Mouse (Mus musculus) right cerebral cortex, postnatal 10 days (tissue): ENCODE data around the gene Pmm1.

Experiments
- DNase-seq, 2 experiments: peaks; one replicate each; pipeline ENCODE4 v3.0.0; 2021; ENCODE audit warnings: low spot score in 2 of 2

Gene Pmm1

DNA sequence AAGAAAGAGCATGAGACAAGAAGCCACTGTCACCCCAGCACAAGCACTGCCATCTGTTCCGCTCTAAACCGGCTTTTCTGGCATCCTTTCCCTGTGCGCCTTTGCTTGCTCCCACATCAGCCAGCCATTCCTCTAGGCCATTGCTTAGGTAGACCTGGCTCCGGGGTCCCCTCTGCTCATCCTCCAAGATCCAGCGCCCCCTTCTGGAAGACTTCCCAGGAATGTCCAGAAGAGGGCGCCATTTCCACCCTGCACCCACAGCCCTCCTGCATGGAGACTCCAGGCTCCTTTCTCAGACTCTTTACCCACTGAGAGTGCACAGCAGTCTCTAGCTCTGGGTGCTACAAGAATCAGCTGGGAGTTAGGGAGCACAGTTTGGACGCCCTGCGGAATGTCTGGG lies 4.3 kb downstream of the Pmm1 start:
- peak; percentile 59 to 60 for DNase-seq

DNA sequence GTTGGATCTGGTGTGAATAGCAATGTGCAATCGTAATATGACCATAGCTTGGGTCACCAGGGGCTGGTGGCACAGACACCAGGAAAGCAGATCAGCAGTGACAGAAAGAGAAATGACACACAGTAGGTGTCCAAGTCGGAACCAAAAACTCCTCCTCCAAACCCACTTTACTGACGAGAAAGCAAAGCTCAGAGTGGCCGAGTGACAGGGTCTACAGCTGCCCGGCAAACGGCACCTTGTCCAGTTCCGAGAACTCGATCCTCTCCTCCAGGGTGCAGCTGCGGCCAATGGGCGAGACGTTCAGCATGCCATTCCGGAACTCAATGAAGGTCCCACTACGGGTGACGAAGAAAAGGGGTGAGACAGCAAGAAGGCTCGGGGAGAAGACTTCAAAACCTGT lies 5.3 kb downstream of the Pmm1 start:
- DNase-seq, result no peak

DNA sequence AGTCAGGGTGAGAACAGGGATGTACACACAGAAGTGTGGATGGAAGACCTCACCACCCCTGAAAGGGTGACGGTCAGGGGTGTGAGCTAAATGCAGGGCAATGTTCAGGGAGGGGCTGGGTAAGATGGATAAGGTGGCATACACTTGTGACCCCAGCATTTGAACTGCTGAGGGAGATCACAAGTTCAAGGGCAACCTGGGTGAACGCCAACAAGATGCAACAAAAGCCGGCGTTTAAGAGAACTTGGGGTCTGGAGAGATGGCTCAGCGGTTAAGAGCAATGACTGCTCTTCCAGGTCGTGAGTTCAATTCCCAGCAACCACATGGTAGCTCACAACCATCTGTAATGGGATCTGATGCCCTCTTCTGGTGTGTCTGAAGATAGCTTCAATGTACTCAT lies 6.0 kb downstream of the Pmm1 start:
- DNase-seq, result peak; percentile 30 to 33

DNA sequence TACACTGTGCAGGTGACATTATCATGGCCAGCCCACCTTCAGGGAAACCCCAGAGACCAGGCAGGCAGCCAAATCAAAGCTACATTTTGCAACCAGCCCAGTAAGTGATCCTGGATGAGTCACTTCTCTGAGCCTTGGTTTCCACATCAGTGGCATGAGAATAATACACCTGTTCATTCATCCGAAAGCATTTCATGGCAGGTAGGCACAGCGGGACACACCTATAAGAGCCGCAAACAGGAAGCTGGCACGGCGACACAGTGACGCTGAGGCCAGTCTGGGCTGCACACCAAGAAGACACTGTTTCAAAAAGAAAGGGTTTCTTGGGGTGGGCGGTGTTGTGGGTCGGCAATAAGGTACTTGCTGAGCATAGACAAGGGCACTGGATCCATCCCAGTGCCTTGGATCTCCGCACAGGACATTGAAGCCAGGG lies 6.6 kb downstream of the Pmm1 start:
- peak; percentile 26 to 32 for DNase-seq

DNA sequence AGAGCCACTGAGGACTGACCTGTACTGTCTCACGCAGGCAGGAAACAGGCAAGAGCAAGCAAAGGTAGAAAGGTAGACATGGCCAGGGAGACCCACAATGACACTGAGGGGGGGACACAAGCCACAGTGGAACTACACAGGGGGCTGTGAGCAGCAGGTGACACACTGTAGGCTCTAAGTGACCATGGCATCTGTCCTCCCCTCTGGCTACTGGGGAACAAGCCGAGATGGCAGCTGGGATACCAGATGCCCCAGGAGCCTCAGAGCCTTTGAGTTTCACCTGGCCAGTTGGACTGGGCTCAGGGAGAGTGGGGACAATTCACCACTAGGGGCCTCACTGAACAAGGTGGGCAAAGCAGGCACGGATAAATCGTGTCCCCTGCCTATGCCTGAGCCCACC lies 8.4 kb downstream of the Pmm1 start:
- DNase-seq, result peak; percentile 24 to 27

DNA sequence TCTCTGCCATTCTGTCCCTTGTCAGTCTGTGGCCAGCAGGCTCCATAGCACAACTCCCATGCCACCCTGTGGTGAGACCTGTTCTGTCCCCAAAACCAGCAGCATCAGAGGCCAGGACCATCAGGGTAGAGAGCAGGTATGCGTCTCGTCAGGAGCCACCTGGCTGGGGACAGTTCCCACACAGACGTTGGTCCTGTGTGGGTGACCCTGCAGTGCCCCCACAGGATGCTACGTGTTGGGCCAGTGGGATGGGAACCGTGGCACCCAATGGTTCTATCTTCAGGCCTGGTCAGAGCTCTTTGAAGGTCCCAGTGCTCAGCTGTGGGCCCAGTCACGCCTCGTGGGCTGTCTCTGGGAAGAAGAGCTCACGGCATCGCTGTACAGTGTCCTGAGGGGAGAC lies 9.6 kb downstream of the Pmm1 start:
- DNase-seq, result peak in 1 of 2 experiments; percentile 27

DNA sequence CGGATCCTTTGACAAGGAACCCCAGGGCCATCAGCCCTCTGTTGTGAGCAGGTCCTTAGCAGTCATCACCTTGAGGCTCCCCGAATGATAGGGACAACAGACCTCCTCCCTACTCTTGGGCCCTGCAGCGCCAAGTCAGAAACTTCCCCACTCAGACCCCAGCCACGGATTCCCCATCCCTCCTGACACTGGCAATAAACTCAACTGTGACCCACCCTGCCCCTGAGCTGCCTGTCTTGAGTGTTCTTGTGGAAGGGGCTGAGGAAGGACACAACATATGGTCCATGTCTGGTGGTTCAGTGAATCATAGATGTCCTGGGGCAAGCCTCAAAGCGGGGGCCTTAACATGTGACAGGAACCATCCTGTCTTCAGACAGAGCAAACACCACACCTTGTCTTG lies 10.0 kb downstream of the Pmm1 start:
- DNase-seq, result peak in 1 of 2 experiments; percentile 26

DNA sequence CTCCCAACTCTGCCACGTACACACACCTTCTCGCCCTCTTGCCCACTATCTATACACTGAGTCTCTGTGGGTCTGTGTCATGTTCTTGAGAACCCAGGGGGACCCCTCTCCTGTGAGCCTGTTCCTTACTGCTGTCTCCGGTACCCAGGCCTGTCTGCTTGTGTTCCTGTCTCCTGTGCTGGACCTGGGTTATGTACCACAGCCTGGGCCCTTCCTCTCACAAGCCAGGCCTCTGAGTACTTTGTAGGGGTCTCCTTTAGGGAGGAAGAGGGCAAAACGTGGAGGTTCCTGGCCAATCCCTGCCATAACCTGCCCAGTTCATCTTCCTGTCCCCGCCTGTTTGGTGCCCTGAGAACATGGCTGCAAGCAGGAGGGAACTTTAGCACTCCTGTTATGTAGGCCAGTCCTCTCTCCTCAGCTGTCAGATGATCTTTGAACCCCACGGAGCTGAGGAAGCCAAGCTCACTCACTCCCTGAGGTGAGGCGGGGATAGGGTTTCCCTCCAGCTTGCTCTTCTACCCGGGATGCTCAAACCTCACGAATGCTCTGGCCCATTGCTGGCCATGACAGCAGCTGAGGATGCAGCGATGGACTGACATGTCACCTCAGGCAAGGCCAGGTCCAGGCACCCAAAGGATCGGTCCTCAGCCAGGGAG lies 11.1 kb downstream of the Pmm1 start:
- peak in 1 of 2 experiments; percentile 23 for DNase-seq

DNA sequence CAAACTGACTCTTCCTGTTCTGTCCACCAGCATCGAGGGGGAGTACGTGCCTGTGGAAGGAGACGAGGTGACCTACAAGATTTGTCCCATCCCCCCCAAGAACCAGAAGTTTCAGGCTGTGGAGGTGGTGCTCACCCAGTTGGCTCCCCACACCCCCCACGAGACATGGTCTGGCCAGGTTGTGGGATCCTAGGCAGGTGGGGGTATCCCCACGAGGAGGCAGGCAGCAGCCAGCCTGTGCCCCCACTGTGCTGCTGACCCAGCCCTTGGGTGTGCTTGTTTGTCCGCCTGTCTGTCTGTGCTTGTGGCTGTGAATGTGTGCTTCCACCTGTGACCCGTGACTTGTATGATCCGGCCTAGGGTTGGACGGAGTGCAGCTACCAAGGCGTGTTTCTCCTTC lies 11.7 kb downstream of the Pmm1 start:
- peak in 1 of 2 experiments; percentile 22 for DNase-seq

DNA sequence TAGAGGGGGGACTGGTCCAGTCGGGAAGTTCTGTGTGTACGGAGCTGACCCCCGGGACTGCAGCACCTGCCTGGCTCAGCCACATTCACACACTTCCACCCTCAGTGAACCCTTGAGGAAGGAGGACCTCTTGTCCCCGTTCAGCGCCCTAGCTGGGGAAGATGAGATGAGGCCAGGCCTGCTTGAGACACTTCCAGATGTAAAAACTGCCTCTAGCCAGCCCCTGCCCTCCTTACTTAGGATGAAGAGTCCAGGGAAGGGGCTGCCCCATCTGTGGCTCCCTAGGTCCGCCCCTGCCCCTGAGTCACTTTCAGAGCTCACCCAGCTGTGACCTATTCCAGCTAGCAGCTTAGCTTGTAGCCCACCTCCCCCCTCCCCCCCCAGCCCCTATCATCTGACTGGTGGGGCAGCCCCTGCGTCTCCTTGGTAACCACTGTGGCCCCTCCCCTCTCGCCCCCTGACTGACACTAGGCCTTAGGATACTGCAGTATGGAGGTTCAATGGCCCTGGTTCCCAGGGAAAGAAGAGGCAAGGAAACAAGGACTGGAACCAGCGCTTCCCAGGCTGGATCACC lies 17.5 kb downstream of the Pmm1 start:
- DNase-seq, result no peak

DNA sequence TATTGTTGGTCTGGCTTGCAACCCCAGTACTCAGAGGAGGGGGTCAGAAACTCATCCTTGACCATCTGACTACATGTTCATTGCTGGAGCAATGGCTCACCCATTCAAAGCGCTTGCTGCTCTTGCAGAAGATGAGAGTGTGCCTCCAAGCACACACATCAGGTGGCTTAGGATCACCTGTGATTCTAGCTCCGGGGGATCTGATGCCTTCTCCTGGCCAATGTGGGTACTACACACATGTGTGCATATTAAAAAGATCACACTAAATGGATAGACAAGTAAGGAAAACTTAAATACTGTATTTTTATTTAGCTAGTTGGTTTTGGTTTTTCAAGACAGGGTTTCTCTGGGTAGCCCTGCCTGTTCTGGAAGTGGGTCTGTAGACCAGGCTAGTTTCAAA lies 19.7 kb downstream of the Pmm1 start:
- DNase-seq, result no peak

DNA sequence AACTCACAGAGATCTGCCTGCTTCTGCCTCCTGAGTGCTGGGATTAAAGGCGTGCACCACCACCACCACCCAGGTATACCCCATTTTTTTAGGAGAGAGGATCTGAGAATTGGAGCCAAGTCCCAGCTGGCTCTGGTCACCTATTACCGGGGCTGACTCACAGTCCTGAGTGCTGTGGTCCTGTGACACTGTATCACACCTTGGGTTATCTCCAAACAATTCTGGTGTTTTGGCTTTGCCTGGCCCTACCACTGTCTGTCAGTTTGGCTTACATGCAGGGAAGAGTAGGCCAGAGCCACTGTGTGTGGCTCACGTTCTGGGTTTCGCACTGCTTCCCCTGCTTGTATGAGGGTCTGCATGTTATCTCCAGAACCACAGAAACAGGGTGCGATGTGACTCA lies 20.5 kb downstream of the Pmm1 start:
- no peak for DNase-seq

DNA sequence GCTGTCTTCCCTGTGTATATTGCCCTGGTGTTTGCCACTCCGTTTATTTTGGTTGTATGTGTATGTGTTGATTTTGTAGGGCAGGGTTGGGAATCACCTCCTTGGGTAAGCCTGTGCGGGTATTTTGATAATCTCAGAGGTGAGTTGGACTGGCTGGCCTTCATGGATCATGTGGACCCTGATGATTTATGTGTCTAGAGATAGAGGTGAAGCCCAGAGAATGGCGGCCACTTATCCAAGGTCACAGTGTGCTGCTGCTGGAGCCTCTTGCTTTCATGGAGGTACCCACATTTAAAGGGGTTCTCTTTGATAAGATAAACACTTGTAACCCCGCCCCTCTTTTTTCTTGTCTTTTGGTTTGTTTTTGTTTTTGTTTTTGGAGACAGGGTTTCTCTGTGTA lies 21.0 kb downstream of the Pmm1 start:
- no peak for DNase-seq

DNA sequence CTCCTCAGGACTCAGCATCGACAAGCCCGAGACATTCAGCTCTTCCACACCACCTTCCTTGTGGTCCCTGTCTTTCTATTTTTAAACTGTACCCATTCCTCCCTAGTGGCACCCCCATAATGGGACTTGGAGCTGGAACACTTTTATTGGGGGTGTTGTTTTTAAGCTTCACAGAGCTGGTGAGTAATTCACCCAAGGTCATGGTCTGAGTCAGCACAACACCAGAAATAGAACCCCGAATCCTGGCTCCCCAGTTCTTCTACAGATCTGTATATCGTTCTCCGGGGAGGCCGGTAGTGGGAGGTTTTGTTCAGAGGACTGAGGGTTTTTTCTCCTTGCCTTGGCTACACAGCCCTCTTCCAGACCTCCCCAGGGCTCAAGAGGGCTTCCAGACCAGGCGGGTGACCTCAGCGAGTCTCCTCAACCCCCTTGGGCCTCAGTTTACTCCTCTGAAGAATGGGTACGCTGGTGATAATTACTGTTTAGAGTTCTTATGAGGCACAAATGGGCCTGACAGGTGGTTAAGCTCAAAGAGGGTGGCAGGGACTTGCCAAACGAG lies 21.5 kb downstream of the Pmm1 start:
- no peak for DNase-seq

DNA sequence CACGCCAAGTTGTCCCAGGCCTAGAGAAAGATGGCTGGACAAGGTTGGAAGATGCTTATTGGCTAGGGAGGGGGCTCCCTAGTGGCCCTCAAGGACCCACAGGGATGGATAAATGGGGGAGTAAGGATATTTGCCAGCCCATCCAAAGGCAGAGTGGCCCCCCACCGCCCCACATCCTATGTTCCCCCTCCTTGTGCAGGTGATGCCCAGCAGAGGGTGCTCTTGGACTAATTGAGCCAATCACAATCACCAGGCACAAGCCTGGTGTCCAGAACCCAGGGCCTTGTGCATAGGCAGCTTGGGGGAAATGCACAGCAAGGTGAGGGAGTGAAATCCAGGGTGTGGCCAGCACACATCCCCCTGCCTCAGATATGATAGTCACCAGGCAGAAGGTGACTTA lies 22.5 kb downstream of the Pmm1 start:
- DNase-seq, result peak; percentile 65 to 71

DNA sequence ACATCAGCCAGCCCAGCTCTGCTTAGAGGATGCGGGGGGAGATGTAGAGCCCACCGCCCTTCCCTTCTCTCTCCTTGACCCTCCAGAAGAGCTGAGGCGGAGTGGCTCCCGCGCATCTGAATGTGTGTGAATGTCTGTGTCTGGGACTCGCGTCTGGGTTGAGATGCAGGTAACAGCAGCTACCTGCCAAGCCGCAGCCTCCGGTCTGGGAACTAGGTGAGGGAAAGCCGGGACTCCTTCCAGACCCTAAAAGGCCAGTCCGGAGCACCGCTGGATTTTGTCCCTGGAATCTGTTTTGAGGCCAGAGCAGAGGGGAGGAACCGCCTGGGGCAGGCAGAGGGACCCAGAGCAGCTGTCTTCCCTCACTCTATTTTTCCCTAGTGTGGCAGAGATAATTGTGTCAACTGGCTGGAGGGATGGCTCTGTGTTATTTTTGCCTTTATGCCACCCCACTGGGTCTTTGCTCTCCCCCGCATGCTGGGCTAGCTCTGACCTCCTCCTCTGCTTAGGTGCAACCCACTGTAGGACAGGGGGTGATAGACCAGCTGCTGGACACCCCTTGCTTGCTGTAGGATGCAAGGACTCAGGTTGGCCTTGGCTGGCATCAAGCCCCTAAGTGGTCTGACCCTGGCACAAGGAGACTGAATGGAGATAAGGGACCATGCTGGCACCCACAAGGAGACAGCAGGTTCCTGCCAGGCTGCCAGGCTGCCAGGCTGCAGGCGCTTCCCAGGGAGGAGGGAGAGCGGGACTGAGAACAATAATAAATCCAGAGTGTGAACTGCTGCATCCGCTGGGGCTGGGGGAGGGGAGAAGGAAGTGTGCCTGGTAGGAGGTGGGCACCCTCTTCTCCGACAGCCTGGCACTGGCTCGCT lies 23.4 kb downstream of the Pmm1 start:
- peak; percentile 85 to 89 for DNase-seq

DNA sequence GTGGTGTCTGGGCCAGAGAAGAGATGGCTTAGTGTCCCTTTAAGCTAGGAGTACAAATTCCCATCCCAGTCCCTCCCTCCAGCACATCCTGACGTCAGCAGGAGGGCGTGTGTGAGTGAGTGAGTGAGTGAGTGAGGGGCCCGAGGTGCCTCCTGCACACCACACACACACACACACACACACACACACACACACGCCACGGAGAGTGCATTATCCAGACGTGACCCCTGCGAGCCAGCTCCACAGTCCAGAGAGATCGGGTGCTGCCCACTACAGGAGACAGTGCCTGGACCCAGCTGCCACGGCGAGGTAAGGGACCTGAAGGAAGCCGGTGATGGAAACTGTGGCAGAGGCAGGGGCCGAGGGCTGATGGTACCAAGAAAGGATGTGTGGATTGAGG lies 24.1 kb downstream of the Pmm1 start, which contains the start of gene Csdc2:
Gene Csdc2, plus strand, starts transcription at position 81 of the 400 bp plus-strand sequence.
- peak; percentile 84 to 88 for DNase-seq

DNA sequence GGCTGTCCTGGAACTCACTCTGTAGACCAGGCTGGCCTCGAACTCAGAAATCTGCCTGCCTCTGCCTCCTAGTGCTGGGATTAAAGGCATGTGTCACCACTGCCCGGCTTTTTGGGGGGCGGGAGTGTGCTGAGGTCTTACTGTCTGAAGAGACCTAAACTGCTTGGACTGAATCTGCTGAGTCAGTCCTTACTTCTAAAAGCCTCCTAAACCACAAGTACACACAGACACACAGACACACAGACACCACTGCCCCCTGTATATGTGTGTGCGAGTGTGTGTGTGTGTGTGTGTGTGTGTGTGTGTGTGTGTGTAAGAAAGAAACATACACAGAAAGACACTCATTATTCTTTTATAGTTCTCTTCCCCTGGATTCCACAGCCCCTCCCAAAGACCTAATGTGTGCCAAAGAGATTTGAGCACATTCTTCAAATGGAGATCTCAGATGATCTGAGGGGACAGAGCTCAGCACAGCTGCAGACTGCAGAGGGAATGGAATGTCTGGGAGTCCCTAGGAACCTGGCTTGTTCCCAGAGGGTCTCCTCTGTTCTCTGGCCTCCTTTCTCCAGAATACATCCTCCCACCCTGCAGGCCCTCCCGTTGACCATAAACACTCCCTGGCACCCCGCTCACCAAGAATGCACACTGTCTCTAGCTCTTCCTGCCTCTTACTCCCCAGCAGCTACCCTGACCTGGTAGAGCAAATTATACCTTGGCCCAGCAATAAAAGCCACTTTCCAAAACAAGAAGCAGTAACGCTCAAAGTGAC lies 24.7 kb downstream of the Pmm1 start:
- DNase-seq, result peak in 1 of 2 experiments; percentile 36

DNA sequence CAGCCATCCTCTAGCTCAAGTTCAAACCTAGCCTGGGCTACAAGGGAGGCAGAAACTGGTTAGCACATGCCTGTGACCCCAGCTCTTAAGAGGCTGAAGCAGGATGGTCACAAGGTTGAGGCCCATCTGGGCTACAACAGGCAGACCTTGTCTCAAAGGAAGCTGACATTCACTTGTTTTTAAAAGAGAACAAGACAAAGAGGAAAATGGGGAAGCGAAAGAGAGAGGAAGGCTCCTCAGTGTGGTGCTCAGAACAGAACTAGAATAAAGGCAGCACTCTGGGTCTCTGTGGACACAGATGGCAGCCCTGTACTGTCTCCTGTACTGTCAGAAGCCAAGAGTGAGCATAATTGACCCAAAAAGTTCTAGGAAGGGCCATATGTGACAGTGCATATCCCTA lies 26.7 kb downstream of the Pmm1 start:
- DNase-seq, result no peak

DNA sequence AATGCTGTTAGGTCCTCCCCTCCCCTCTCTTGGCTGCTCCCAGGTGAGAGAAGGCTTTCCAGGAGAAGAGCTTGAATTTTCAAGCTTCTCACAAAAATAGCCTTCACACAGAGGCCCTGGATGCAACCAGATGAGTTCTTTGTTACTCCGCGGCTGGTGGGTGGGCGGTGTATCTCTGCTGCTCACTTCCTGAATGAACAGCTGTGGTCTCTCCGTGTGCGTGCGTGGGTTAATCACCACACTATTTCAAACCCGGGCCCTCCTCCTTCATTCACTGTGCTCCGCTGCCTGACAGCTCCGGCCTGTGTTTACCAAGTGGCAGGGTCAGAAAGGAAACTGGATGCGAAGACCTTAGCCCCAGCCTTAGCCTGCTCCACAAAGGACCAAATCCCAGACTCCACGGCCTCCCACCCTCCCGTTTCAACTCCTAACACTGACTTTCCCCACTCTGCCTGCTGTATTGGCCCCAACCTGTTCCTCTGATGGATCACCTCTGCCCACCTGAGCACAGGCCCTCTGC lies 27.7 kb downstream of the Pmm1 start:
- DNase-seq, result peak; percentile 78 to 86

DNA sequence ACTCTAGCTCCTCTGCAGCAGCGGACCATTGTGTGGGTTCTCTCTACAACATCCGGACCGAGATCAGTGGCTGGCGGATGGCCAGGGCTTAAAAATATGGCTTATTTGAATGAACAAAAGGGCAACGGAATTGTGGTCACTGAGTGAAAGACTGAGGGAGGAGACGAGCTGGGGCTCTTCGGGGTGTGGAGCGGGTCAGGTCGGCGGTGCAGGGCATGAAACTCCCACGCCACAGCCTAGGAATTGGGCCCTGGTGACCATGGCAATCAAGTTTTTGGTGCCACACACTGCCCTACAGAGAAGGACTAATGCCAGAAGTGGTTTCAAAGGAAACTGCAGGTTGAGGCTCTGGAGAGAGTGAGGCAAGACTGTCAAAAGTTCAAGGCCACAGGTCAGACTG lies 32.5 kb downstream of the Pmm1 start:
- peak; percentile 71 to 78 for DNase-seq
